In the genomic region with DNA sequence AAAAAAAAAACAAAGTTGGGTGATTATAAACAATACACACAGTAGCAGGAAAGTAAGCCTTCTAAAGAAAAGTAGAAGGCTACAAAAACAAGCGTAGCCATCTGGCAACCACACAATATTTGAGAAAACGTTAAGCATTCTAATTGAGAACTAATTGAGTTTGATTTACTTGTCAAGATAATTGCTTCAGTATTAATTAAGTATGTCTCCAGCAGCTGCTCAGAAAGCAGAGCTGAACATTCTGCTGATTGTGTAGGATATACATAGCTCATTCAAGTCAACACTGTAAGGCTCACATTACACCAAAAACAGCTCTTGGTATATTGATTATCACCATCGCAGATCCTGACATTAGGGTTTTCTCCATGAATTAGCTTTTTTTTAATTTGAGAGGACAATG, we compare ENCODE assay signal across 13 mouse cellular contexts.
"Had no signal": no experiment of that assay in that cellular context is flagged by ENCODE, and none has a peak within 500 bp of the region (broad histone marks: within the 10 kb centered on the region; RNA-seq: fewer than 3 reads in every experiment).

No protein-coding gene starts in this region.

- H3K27me3 ChIP-seq: limb, embryonic 15.5 days; liver, embryonic 12.5 days; neural tube, embryonic 15.5 days had no signal

- H3K4me1 ChIP-seq: liver, embryonic 12.5 days; neural tube, embryonic 15.5 days had no signal

- H3K4me3 ChIP-seq: limb, embryonic 15.5 days; liver, embryonic 12.5 days; myocyte; neural tube, embryonic 15.5 days had no signal

- H3K27ac ChIP-seq: limb, embryonic 15.5 days; liver, embryonic 12.5 days; neural tube, embryonic 15.5 days had no signal

- H3K4me2 ChIP-seq: limb, embryonic 15.5 days; liver, embryonic 12.5 days; lung, embryonic 14.5 days; midbrain, embryonic 11.5 days; neural tube, embryonic 15.5 days had no signal

- H3K36me3 ChIP-seq: limb, embryonic 15.5 days; liver, embryonic 12.5 days; neural tube, embryonic 15.5 days had no signal

- DNase-seq: kidney, postnatal 25 days; lung, embryonic 14.5 days; lung, postnatal 10 days; lung, postnatal 4 days; right cerebral cortex, postnatal 4 days; spleen, adult 18-20 months; thymus, adult 18-20 months; thymus, postnatal 14 days had no signal

- H3K9ac ChIP-seq: limb, embryonic 15.5 days; liver, embryonic 12.5 days; lung, embryonic 14.5 days; neural tube, embryonic 15.5 days had no signal

- ATAC-seq: liver, embryonic 12.5 days had no signal

- H3K9me3 ChIP-seq: limb, embryonic 15.5 days; liver, embryonic 12.5 days; neural tube, embryonic 15.5 days had no signal
